Mouse (Mus musculus) intestine, postnatal 0 days (tissue): ENCODE measurements around the gene Pkd1l3. TPM values are rescaled to one million over a fixed set of nuclear protein-coding genes. Genes with fewer than 3 reads are reported as not detected.

Source experiments
- ATAC-seq: fragments of 200-750 bp; cut with Nextera tagmentation; 2 replicates; pipeline ENCODE4 v1.8.0; 2017; ENCODE audit warnings: mild to moderate bottlenecking, moderate TSS enrichment, moderate library complexity
- H3K27ac ChIP-seq: fragments of 300-500 bp; sonication (generic); 2 replicates; pipeline ENCODE4 v1.5.1; 2014; ENCODE audit warnings: mild to moderate bottlenecking, low read depth, low read length, moderate library complexity
- H3K27me3 ChIP-seq: fragments of 300-500 bp; sonication (generic); replicated peaks from 2 replicates; pipeline ENCODE4 v1.6.1; 2014; ENCODE audit warnings: low read length, mixed read lengths; ENCODE audit not compliant: control insufficient read depth, insufficient read depth
- H3K36me3 ChIP-seq: fragments of 300-500 bp; sonication (generic); 2 replicates; pipeline ENCODE4 v1.6.1; 2014; ENCODE audit warnings: mild to moderate bottlenecking, moderate library complexity; ENCODE audit not compliant: control insufficient read depth, insufficient read depth
- H3K4me1 ChIP-seq: fragments of 300-500 bp; sonication (generic); replicated peaks from 2 replicates; pipeline ENCODE4 v1.6.1; 2014; ENCODE audit warnings: antibody characterized with exemption, low read length, mixed read lengths; ENCODE audit not compliant: control insufficient read depth, insufficient read depth
- H3K4me2 ChIP-seq: fragments of 300-500 bp; sonication (generic); replicated peaks from 2 replicates; pipeline ENCODE4 v1.6.1; 2014; ENCODE audit warnings: low read depth, mild to moderate bottlenecking, moderate library complexity
- H3K4me3 ChIP-seq: fragments of 300-500 bp; sonication (generic); 2 replicates; pipeline ENCODE4 v1.5.1; 2014; ENCODE audit warnings: low read depth, low read length
- H3K9ac ChIP-seq: fragments of 300-500 bp; sonication (generic); 2 replicates; pipeline ENCODE4 v1.6.1; 2014; ENCODE audit warnings: mild to moderate bottlenecking, low read depth, low read length
- H3K9me3 ChIP-seq: fragments of 300-500 bp; sonication (generic); 2 replicates; pipeline ENCODE4 v1.6.1; 2016; ENCODE audit warnings: mixed run types; ENCODE audit not compliant: control insufficient read depth
- CTCF ChIP-seq: sonication (generic); IDR thresholded peaks from 2 replicates; pipeline ENCODE4 v1.5.1; 2016; ENCODE audit warnings: low read depth, mild to moderate bottlenecking, control low read depth, antibody characterized with exemption, moderate library complexity
- WGBS: fragments of 180-500 bp; shearing (Covaris S2); extraction: QIAGEN DNeasy Blood & Tissue Kit; methylation state at CpG from one replicate; pipeline ENCODE4 v1.1.7; 2014; 5-methylcytosine and 5-hydroxymethylcytosine counted together
- polyA plus RNA-seq: library from polyadenylated mRNA; unstranded; fragments of >200 nt; fragmentation: Nextera tagmentation; extraction: Ambion mirVana; gene quantifications from 2 replicates; pipeline ENCODE4 v1.2.1, GENCODE M21; 2015

Gene Pkd1l3
- polyA plus RNA-seq, 1 experiment from 2014 or later, result not detected

DNA sequence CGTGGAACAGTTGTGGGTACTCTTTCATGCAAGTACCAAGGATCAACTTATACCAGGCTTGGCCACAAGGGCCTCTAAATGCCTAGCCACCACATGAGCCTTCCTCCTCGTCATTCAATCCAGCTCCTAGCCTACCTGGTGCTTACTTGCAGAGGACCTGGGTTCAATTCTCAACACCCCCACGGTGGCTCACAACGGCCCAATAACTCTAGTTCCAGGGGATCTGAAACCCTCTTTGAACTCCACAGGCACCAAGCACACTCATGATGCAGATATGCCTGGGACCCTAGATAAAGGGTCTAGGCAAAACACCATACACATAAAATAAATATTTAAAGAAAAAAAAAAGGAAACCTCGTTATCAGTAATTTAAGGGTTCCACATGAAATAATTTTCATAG is 77.5 kb downstream of the Pkd1l3 start:
- Histone ChIP-seq H3K4me3 (peak overlapping the region; percentile 93), H3K9me3 (no peaks in the 10 kb centered on the region), H3K4me2 (peak overlapping the region; percentile 87), H3K9ac (peak overlapping the region; percentile 89), H3K27me3 (no peaks in the 10 kb centered on the region), H3K27ac (no peak overlapping the region), H3K36me3 (peaks cover 4% of the 10 kb centered on the region; the same call in 1 of the 2 replicates), H3K4me1 (peaks cover 8% of the 10 kb centered on the region; the same call in 1 of the 2 replicates)
- no peak for ATAC-seq
- peak; percentile 46 for TF ChIP-seq CTCF
- 41% methylated on average over 5 of the region's 5 CpGs for WGBS

- H3K9ac ChIP-seq, result peak overlapping the region; percentile 89
- peaks cover 8% of the 10 kb centered on the region; the same call in 1 of the 2 replicates for H3K4me1 ChIP-seq
- peaks cover 2% of the 10 kb centered on the region; the same call in 1 of the 2 replicates for H3K36me3 ChIP-seq
- no peaks in the 10 kb centered on the region for H3K9me3 ChIP-seq
- peak overlapping the region; percentile 93 for H3K4me3 ChIP-seq
- no peak; the same call in 1 of the 2 replicates for TF ChIP-seq CTCF
- H3K4me2 ChIP-seq, result peak overlapping the region; percentile 87
- peak overlapping the region; percentile 87 for H3K27ac ChIP-seq
- ATAC-seq, result peak; percentile 78
- WGBS, result under 1% methylated on average over 38 of the region's 38 CpGs
- no peaks in the 10 kb centered on the region for H3K27me3 ChIP-seq
Observed at GRCm38 (mm10) chr8:109692443-109693145, 78.3 kb downstream of the Pkd1l3 start.

DNA sequence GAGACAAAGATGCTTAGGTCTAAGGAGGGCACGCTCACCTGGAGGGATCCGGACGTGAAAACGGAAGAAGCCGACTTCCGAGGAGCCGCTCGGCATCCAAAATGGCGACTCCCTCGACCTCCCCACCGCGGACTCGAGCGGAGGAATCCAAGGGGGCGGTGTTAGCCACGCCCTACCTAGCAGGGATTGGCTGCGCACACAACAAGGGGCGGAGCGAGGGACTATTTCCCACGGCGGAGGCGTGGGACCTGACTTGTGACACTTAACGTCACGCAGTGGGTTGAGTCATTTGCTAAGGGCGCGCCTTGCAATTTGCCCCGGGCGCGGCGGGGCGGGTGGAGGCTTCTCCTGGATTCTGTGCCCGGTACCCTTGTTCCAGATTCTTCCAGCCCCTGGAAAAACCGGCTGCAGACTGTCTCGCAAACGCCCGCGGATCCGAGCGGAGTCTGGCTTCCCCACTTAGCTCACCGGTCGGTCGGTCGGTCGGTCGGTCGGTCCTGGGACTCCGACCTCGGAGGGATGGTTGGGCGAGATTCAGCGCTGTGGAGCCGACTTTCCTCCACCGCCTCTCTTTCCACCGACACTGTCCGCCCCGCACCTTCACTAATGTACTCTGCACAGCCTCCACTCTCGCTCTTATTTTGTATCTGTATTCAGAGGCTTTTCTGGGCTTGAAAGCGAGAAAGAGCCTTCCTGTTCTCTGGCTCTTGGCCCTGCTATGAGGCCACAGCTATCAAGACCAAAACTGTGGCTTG is 79.0 kb downstream of the Pkd1l3 start, which contains the start of gene Ist1:
TSS of gene Ist1 (minus strand) at position 115 of the 755 bp plus-strand sequence.
- H3K9me3 ChIP-seq, result no peaks in the 10 kb centered on the region
- H3K9ac ChIP-seq, result peak within 1 kb of the TSS; percentile 89
- peak within 1 kb of the TSS; percentile 87 for H3K27ac ChIP-seq
- H3K4me2 ChIP-seq, result peak within 1 kb of the TSS; percentile 87
- TF ChIP-seq CTCF, result no peak; the same call in 1 of the 2 replicates
- H3K4me3 ChIP-seq, result peak within 1 kb of the TSS; percentile 93
- WGBS, result under 1% methylated on average over 57 of the region's 57 CpGs
- no peaks in the 10 kb centered on the region for H3K36me3 ChIP-seq
- no peaks in the 10 kb centered on the region for H3K27me3 ChIP-seq
- H3K4me1 ChIP-seq, result peaks cover 8% of the 10 kb centered on the region; the same call in 1 of the 2 replicates
- peak; percentile 98 for ATAC-seq

- TF ChIP-seq CTCF, result no peak
- no peaks in the 10 kb centered on the region for H3K36me3 ChIP-seq
- no peaks in the 10 kb centered on the region for H3K9me3 ChIP-seq
- H3K27me3 ChIP-seq, result no peaks in the 10 kb centered on the region
- H3K27ac ChIP-seq, result no peak overlapping the region
- H3K4me3 ChIP-seq, result no peak overlapping the region
- no peak for ATAC-seq
- 53% methylated on average over 6 of the region's 6 CpGs for WGBS
- peak overlapping the region; percentile 87 for H3K4me2 ChIP-seq
- H3K9ac ChIP-seq, result no peak overlapping the region
- H3K4me1 ChIP-seq, result peaks cover 8% of the 10 kb centered on the region; the same call in 1 of the 2 replicates
Observed at GRCm38 (mm10) chr8:109694154-109694553, 79.8 kb downstream of the Pkd1l3 start.

- Histone ChIP-seq H3K27ac (no peak overlapping the region), H3K9ac (no peak overlapping the region), H3K9me3 (no peaks in the 10 kb centered on the region), H3K4me1 (no peaks in the 10 kb centered on the region), H3K4me2 (no peak overlapping the region), H3K36me3 (no peaks in the 10 kb centered on the region), H3K4me3 (no peak overlapping the region), H3K27me3 (0 out of 2 replicates have a peak, but pooled peaks cover 2% of the 10 kb centered on the region)
- TF ChIP-seq CTCF, result no peak
- ATAC-seq, result no peak
- 78% methylated on average over 1 of the region's 1 CpGs for WGBS
Observed at GRCm38 (mm10) chr8:109697754-109698153, 83.4 kb downstream of the Pkd1l3 start.

DNA sequence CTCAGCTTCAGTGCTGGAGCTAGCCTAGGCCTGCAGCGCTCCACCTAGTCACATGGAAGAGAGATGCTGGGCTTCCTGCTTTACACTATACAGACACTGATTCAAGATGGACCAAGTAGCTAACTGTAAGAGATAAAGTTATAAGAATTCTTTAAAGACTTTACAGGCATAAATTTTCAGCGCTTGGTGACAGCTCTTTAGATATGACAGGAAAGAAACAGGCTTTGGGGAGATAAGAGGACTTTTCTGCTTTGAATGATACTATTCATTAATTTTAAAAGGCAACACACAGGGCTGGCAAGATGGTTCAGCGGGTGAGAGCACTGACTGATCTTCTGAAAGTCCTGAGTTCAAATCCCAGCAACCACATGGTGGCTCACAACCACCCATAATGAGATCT is 84.2 kb downstream of the Pkd1l3 start:
- WGBS, result 81% methylated on average over 3 of the region's 3 CpGs
- no peak for ATAC-seq
- H3K27ac ChIP-seq, result no peak overlapping the region

More for the DNA sequence above, 84.2 kb downstream of the Pkd1l3 start:
- Histone ChIP-seq H3K36me3 (no peaks in the 10 kb centered on the region), H3K4me3 (no peak overlapping the region), H3K9ac (no peak overlapping the region), H3K27me3 (0 out of 2 replicates have a peak, but pooled peaks cover 3% of the 10 kb centered on the region), H3K4me2 (no peak overlapping the region), H3K9me3 (no peaks in the 10 kb centered on the region), H3K4me1 (no peaks in the 10 kb centered on the region)
- TF ChIP-seq CTCF, result no peak
